ENCODE assay signal across 8 mouse cellular contexts in genomic region chr4:150569135-150569833, GRCm38 (mm10).
DNase-seq lines count a peak whose midpoint lies in the region; ATAC-seq and TF ChIP-seq lines count a peak whose summit lies in the region.

No protein-coding gene starts in this region.

- peaks cover 39% of the 10 kb centered on the region for H3K4me1 ChIP-seq in embryonic facial prominence, embryonic 10.5 days
- 0 out of 2 replicates have a peak, but pooled peaks cover 5% of the 10 kb centered on the region for H3K4me1 ChIP-seq in intestine, postnatal 0 days (replicated peaks; ENCODE audit: control insufficient read depth, insufficient read depth, low read length)
- H3K4me1 ChIP-seq in limb, embryonic 14.5 days (ENCODE audit: control insufficient read depth, insufficient read depth, low read length), result peaks cover 20% of the 10 kb centered on the region
- H3K4me1 ChIP-seq in midbrain, embryonic 14.5 days (ENCODE audit: control insufficient read depth, insufficient read depth, low read length), result peaks cover 31% of the 10 kb centered on the region

- no peaks in the 10 kb centered on the region for H3K9me3 ChIP-seq in embryonic facial prominence, embryonic 10.5 days
- H3K9me3 ChIP-seq in intestine, postnatal 0 days (ENCODE audit: control insufficient read depth), result no peaks in the 10 kb centered on the region
- H3K9me3 ChIP-seq in limb, embryonic 14.5 days (ENCODE audit: control insufficient read depth, low read length), result no peaks in the 10 kb centered on the region
- no peaks in the 10 kb centered on the region for H3K9me3 ChIP-seq in midbrain, embryonic 14.5 days (ENCODE audit: control insufficient read depth, low read length)

- H3K4me3 ChIP-seq in embryonic facial prominence, embryonic 10.5 days, result peak overlapping the region; percentile 83
- H3K4me3 ChIP-seq in intestine, postnatal 0 days (ENCODE audit: low read depth, low read length), result peak overlapping the region; percentile 95
- H3K4me3 ChIP-seq in limb, embryonic 14.5 days (replicated peaks; ENCODE audit: low read length), result peak overlapping the region; percentile 92
- H3K4me3 ChIP-seq in midbrain, embryonic 14.5 days (replicated peaks; ENCODE audit: low read depth, low read length), result peak overlapping the region; percentile 82

- peak; percentile 64 for DNase-seq in layer of hippocampus, adult 11-12 months (ENCODE audit: low spot score)
- DNase-seq in layer of hippocampus, adult 9-10 months (ENCODE audit: low spot score), result no peak
- DNase-seq in embryonic facial prominence, embryonic 10.5 days (ENCODE audit: low spot score), result peak; percentile 84
- peak; percentile 45 for DNase-seq in limb, embryonic 14.5 days (ENCODE audit: low spot score)
- DNase-seq in midbrain, embryonic 14.5 days, result peak; percentile 86
- peak; percentile 63 to 75 for DNase-seq in spleen, adult 18-20 months

- H3K9ac ChIP-seq in intestine, postnatal 0 days (ENCODE audit: low read depth, low read length), result peak overlapping the region; percentile 97
- peak overlapping the region; percentile 95 for H3K9ac ChIP-seq in limb, embryonic 14.5 days (ENCODE audit: low read depth, low read length, severe bottlenecking)
- peak overlapping the region; percentile 91 for H3K9ac ChIP-seq in midbrain, embryonic 14.5 days (replicated peaks; ENCODE audit: low read length)

- no peaks in the 10 kb centered on the region for H3K27me3 ChIP-seq in embryonic facial prominence, embryonic 10.5 days (replicated peaks; ENCODE audit: low read depth, poor library complexity, severe bottlenecking)
- H3K27me3 ChIP-seq in intestine, postnatal 0 days (replicated peaks; ENCODE audit: control insufficient read depth, insufficient read depth, low read length), result no peaks in the 10 kb centered on the region
- H3K27me3 ChIP-seq in limb, embryonic 14.5 days (ENCODE audit: control insufficient read depth, insufficient read depth, low read length), result no peaks in the 10 kb centered on the region
- H3K27me3 ChIP-seq in midbrain, embryonic 14.5 days (ENCODE audit: control insufficient read depth, insufficient read depth, low read length), result no peaks in the 10 kb centered on the region

- H3K4me2 ChIP-seq in intestine, postnatal 0 days (replicated peaks; ENCODE audit: low read depth), result peak overlapping the region; percentile 89
- H3K4me2 ChIP-seq in limb, embryonic 14.5 days (replicated peaks; ENCODE audit: low read depth, low read length, severe bottlenecking), result peak overlapping the region; percentile 77
- peak overlapping the region; percentile 91 for H3K4me2 ChIP-seq in midbrain, embryonic 14.5 days (ENCODE audit: low read length)

- ATAC-seq in granulocyte monocyte progenitor cell, adult 5-6 weeks (replicated peaks; ENCODE audit: poor library complexity, severe bottlenecking), result peak; percentile 13
- peak; percentile 76 for ATAC-seq in intestine, postnatal 0 days
- ATAC-seq in limb, embryonic 14.5 days (ENCODE audit: low FRiP score, low read depth), result peak; percentile 87
- ATAC-seq in midbrain, embryonic 14.5 days (ENCODE audit: low FRiP score, low TSS enrichment), result peak; percentile 92

- 3% methylated on average over 72 of the region's 73 CpGs for WGBS in embryonic facial prominence, embryonic 10.5 days
- under 1% methylated on average over 56 of the region's 73 CpGs for WGBS in intestine, postnatal 0 days
- WGBS in limb, embryonic 14.5 days, result under 1% methylated on average over 49 of the region's 73 CpGs
- WGBS in midbrain, embryonic 14.5 days, result under 1% methylated on average over 73 of the region's 73 CpGs

- 0 out of 2 replicates have a peak, but pooled peaks have one; percentile 39 for TF ChIP-seq POLR2A in limb, embryonic 14.5 days (IDR thresholded peaks at IDR 0.05; ENCODE audit: borderline replicate concordance, extremely low read depth, insufficient read depth, insufficient read length)

- H3K36me3 ChIP-seq in embryonic facial prominence, embryonic 10.5 days (replicated peaks), result peaks cover 28% of the 10 kb centered on the region
- H3K36me3 ChIP-seq in intestine, postnatal 0 days (ENCODE audit: control insufficient read depth, insufficient read depth), result peaks cover 6% of the 10 kb centered on the region
- peaks cover 14% of the 10 kb centered on the region for H3K36me3 ChIP-seq in limb, embryonic 14.5 days (ENCODE audit: control insufficient read depth, insufficient read depth, low read length)
- H3K36me3 ChIP-seq in midbrain, embryonic 14.5 days (ENCODE audit: control insufficient read depth, insufficient read depth, low read length), result 0 out of 2 replicates have a peak, but pooled peaks cover 4% of the 10 kb centered on the region

- TF ChIP-seq CTCF in intestine, postnatal 0 days (IDR thresholded peaks at IDR 0.05; ENCODE audit: low read depth), result no peak

- H3K27ac ChIP-seq in embryonic facial prominence, embryonic 10.5 days (replicated peaks), result peak overlapping the region; percentile 94
- peak overlapping the region; percentile 99 for H3K27ac ChIP-seq in intestine, postnatal 0 days (ENCODE audit: low read depth, low read length)
- H3K27ac ChIP-seq in limb, embryonic 14.5 days (replicated peaks; ENCODE audit: low read depth, low read length), result peak overlapping the region; percentile 90
- peak overlapping the region; percentile 92 for H3K27ac ChIP-seq in midbrain, embryonic 14.5 days (replicated peaks; ENCODE audit: low read depth, low read length)

Comparison
In these comparisons a context has a peak if more than half of its experiments do, and no peak if none do; other contexts are left out.
1. ATAC-seq: peak in every context shown above with its lines; median percentile 92 in midbrain, embryonic 14.5 days; 87 in limb, embryonic 14.5 days; 76 in intestine, postnatal 0 days; 13 in granulocyte monocyte progenitor cell, adult 5-6 weeks.